Mouse (Mus musculus) ES-Bruce4 (cell line): ENCODE data around the gene Knl1. TPM values are rescaled to one million over a fixed set of nuclear protein-coding genes. Genes with fewer than 3 reads are reported as not detected.

Experiments used
- H3K27ac ChIP-seq: 2 replicates; pipeline ENCODE4 v1.5.1; 2012; ENCODE audit warnings: low read length, inconsistent platforms; ENCODE audit not compliant: insufficient read depth
- H3K27me3 ChIP-seq: 2 replicates; pipeline ENCODE4 v1.6.1; 2012; ENCODE audit warnings: mild to moderate bottlenecking, low read length, inconsistent platforms; ENCODE audit not compliant: control insufficient read depth, poor library complexity, insufficient read depth, severe bottlenecking
- H3K36me3 ChIP-seq: 2 replicates; pipeline ENCODE4 v1.6.1; 2012; ENCODE audit warnings: inconsistent platforms, mild to moderate bottlenecking, low read length, moderate library complexity; ENCODE audit not compliant: control insufficient read depth, poor library complexity, insufficient read depth, severe bottlenecking
- H3K4me1 ChIP-seq: one replicate; pipeline ENCODE4 v1.8.1; 2011; ENCODE audit warnings: low read length; ENCODE audit not compliant: control insufficient read depth, insufficient read depth
- H3K4me3 ChIP-seq: 2 replicates; pipeline ENCODE4 v1.5.1; 2011; ENCODE audit warnings: low read depth, mild to moderate bottlenecking, low read length
- H3K9ac ChIP-seq: 2 replicates; pipeline ENCODE4 v1.6.1; 2012; ENCODE audit warnings: low read depth, mild to moderate bottlenecking, inconsistent platforms; ENCODE audit not compliant: poor library complexity, severe bottlenecking
- H3K9me3 ChIP-seq: replicated peaks from 2 replicates; pipeline ENCODE4 v1.6.1; 2012; ENCODE audit warnings: mild to moderate bottlenecking, low read length, inconsistent platforms; ENCODE audit not compliant: control insufficient read depth, poor library complexity, insufficient read depth, severe bottlenecking
- CTCF ChIP-seq: IDR thresholded peaks from one replicate; pipeline ENCODE4 v1.8.1; 2011; ENCODE audit warnings: low read depth, low read length
- EP300 ChIP-seq: IDR thresholded peaks from 2 replicates; pipeline ENCODE4 v1.6.1; 2011; ENCODE audit warnings: low read depth, low read length; ENCODE audit not compliant: insufficient read depth
- POLR2A ChIP-seq: IDR thresholded peaks from one replicate; pipeline ENCODE4 v1.8.1; 2011; ENCODE audit warnings: low read length; ENCODE audit not compliant: insufficient read depth
- polyA plus RNA-seq: library from polyadenylated mRNA; stranded (reverse); fragments of >200 nt; gene quantifications from 2 replicates; pipeline ENCODE4 v1.2.4, GENCODE M21; 2011; ENCODE audit warnings: low read depth; ENCODE audit not compliant: missing spikeins, insufficient read depth, insufficient read length

Knl1 gene
- polyA plus RNA-seq, 1 experiment, result 96.0 TPM

GRCm38 (mm10) chr2:119050132-119050650 is 3.3 kb downstream of the Knl1 start:
- Histone ChIP-seq H3K9ac (no peak overlapping the region), H3K27ac (no peak overlapping the region), H3K4me3 (no peak overlapping the region), H3K36me3 (no peaks in the 10 kb centered on the region), H3K4me1 (no peaks in the 10 kb centered on the region), H3K27me3 (no peaks in the 10 kb centered on the region), H3K9me3 (no peaks in the 10 kb centered on the region)
- TF ChIP-seq CTCF (no peak), EP300 (no peak), POLR2A (no peak)

- H3K9me3 ChIP-seq, result no peaks in the 10 kb centered on the region
- TF ChIP-seq POLR2A (no peak), CTCF (no peak), EP300 (no peak)
- H3K27me3 ChIP-seq, result no peaks in the 10 kb centered on the region
- H3K27ac ChIP-seq, result no peak overlapping the region
- H3K9ac ChIP-seq, result no peak overlapping the region
- H3K4me3 ChIP-seq, result no peak overlapping the region
- H3K4me1 ChIP-seq, result no peaks in the 10 kb centered on the region
- peaks cover 11% of the 10 kb centered on the region for H3K36me3 ChIP-seq
Observed at GRCm38 (mm10) chr2:119060139-119060538, 13.2 kb downstream of the Knl1 start.

GRCm38 (mm10) chr2:119072397-119072796 is 25.5 kb downstream of the Knl1 start:
- Histone ChIP-seq H3K36me3 (peaks cover 25% of the 10 kb centered on the region), H3K9me3 (no peaks in the 10 kb centered on the region), H3K27me3 (no peaks in the 10 kb centered on the region), H3K4me1 (no peaks in the 10 kb centered on the region), H3K27ac (no peak overlapping the region), H3K4me3 (no peak overlapping the region), H3K9ac (no peak overlapping the region)
- TF ChIP-seq CTCF, result no peak
- no peak for TF ChIP-seq POLR2A
- no peak for TF ChIP-seq EP300

DNA sequence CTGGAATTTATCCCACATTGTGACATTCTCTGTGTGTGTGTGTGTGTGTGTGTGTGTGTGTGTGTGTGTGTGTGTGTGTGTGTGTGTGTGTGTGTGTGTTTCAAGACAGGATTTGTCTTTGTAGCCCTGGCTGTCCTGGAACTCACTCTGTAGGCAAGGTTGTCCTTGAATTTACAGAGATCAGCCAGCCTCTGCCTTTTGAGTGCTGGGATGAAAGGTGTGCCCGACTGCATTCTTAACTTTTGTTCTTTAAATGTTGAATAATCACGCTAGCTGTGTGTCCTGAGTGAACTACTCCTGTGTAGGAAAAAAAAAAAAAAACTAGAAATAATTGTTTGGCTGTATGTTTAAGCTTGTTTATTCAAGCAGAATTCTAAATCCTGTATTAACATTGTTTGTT is 39.2 kb downstream of the Knl1 start:
- H3K9ac ChIP-seq, result no peak overlapping the region
- no peaks in the 10 kb centered on the region for H3K27me3 ChIP-seq
- no peaks in the 10 kb centered on the region for H3K9me3 ChIP-seq
- H3K36me3 ChIP-seq, result peaks cover 27% of the 10 kb centered on the region
- H3K27ac ChIP-seq, result no peak overlapping the region
- H3K4me3 ChIP-seq, result no peak overlapping the region
- TF ChIP-seq CTCF, result no peak
- TF ChIP-seq EP300, result no peak
- TF ChIP-seq POLR2A, result no peak
- H3K4me1 ChIP-seq, result no peaks in the 10 kb centered on the region

DNA sequence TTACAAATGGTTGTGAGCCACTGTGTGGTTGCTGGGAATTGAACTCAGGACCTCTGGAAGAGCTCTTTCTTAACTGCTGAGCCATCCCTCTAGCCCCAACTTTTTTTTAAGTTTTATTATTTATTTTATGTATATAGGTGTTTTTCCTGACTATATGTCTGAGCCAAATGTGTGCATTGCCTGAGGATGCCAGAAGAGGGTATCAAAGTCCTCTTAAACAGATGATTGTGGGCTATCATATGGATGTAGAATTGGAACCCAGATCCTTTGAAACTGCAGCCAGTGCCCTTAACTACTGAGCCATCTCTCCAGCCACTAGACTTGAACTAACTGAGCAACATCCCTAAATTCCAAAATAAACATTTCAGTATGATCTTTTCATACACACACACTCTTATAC is 54.6 kb downstream of the Knl1 start:
- no peak overlapping the region for H3K9ac ChIP-seq
- TF ChIP-seq CTCF, result no peak
- no peak for TF ChIP-seq POLR2A
- no peak for TF ChIP-seq EP300
- no peaks in the 10 kb centered on the region for H3K4me1 ChIP-seq
- H3K27me3 ChIP-seq, result no peaks in the 10 kb centered on the region
- H3K27ac ChIP-seq, result no peak overlapping the region
- H3K4me3 ChIP-seq, result no peak overlapping the region
- H3K36me3 ChIP-seq, result peaks cover 27% of the 10 kb centered on the region
- H3K9me3 ChIP-seq, result no peaks in the 10 kb centered on the region

DNA sequence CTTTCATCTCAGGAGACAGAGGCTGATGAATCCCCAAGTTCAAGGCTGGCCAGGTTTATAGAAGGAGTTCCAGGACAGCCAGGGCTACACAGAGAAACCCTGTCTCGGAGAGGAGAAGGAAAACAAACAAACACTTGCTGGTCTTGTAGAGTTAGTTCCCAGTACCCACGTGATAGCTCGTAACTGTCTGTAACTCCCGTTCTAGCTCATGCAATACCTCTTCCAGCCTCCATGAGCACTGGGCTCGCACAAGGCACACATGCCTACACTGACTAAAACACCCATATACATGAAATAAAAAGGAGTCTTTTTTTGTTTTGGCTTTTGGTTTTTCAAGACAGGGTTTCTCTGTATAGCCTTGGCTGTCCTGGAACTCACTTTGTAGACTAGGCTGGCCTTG is 59.7 kb downstream of the Knl1 start:
- Histone ChIP-seq H3K4me3 (no peak overlapping the region), H3K27me3 (no peaks in the 10 kb centered on the region), H3K4me1 (no peaks in the 10 kb centered on the region), H3K36me3 (peaks cover 14% of the 10 kb centered on the region), H3K9me3 (no peaks in the 10 kb centered on the region), H3K9ac (no peak overlapping the region), H3K27ac (no peak overlapping the region)
- TF ChIP-seq POLR2A, result no peak
- no peak for TF ChIP-seq CTCF
- no peak for TF ChIP-seq EP300

DNA sequence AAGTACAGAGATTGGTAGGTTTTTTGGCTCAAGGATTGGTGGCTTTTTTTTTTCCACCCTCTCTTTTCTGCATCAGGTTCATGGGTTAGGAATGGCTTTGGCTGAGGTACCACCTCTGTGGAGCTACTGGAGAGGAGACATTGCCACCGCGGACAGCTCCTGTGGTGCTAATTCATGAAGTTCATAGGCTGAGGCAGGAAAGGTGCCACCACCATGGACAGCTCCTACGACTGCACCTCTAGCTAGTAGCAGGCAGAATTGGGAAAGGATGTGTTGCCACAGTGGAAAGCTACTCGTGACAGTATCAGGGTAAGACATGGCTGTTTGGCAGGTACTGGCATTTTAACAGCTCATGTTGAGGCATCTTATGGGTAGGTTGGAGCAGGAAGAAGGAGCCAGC is 61.6 kb downstream of the Knl1 start:
- Histone ChIP-seq H3K4me3 (no peak overlapping the region), H3K27me3 (no peaks in the 10 kb centered on the region), H3K27ac (no peak overlapping the region), H3K36me3 (peaks cover 6% of the 10 kb centered on the region), H3K9ac (no peak overlapping the region), H3K9me3 (no peaks in the 10 kb centered on the region), H3K4me1 (no peaks in the 10 kb centered on the region)
- TF ChIP-seq CTCF (no peak), POLR2A (no peak), EP300 (no peak)
